Mouse (Mus musculus): Measurements from ENCODE around the gene Pex11g. TPM values are rescaled to one million over a fixed set of nuclear protein-coding genes. Genes with fewer than 3 reads are reported as not detected.
A peak's percentile ranks its signal among the peaks of the same experiment; 100 is the strongest.

The Pex11g gene
- polyA plus RNA-seq (2016; fragmentation: Nextera tagmentation; extraction: Ambion mirVana): 3.7 and 4.4 TPM in 2 replicates

GRCm38 (mm10) chr8:3467006-3467885 lies at the start of gene Pex11g:
Pex11g (minus strand) TSS chr8:3467680.
- ATAC-seq (ENCODE audit: low FRiP score): peak; percentile 93
- 8% methylated on average over 32 of the region's 32 CpGs for WGBS

GRCm38 (mm10) chr8:3517117-3517495 lies 49.6 kb upstream of the Pex11g start:
- Histone ChIP-seq H3K36me3 (replicated peaks) (peaks cover 24% of the 10 kb centered on the region), H3K9ac (peak overlapping the region; percentile 42; the same call in 1 of the 2 replicates), H3K27ac (no peak overlapping the region), H3K4me1 (peaks cover 6% of the 10 kb centered on the region), H3K4me3 (replicated peaks) (peak overlapping the region; percentile 50), H3K27me3 (no peaks in the 10 kb centered on the region), H3K9me3 (no peaks in the 10 kb centered on the region), H3K4me2 (peak overlapping the region; percentile 96)
- WGBS: 7% methylated on average over 15 of the region's 16 CpGs
- ATAC-seq (ENCODE audit: low FRiP score): no peak

More at GRCm38 (mm10) chr8:3467006-3467885, at the start of gene Pex11g:
- Histone ChIP-seq H3K27ac (peak within 1 kb of the TSS; percentile 78), H3K4me3 (replicated peaks) (peak within 1 kb of the TSS; percentile 43), H3K9me3 (no peaks in the 10 kb centered on the region), H3K36me3 (replicated peaks) (no peaks in the 10 kb centered on the region), H3K27me3 (no peaks in the 10 kb centered on the region), H3K4me1 (peaks cover 10% of the 10 kb centered on the region; the same call in 1 of the 2 replicates), H3K9ac (peak within 1 kb of the TSS; percentile 70), H3K4me2 (peak within 1 kb of the TSS; percentile 62)

GRCm38 (mm10) chr8:3516450-3517116 lies 49.1 kb upstream of the Pex11g start:
- Histone ChIP-seq H3K4me3 (replicated peaks) (peak overlapping the region; percentile 50), H3K27ac (peak overlapping the region; percentile 57), H3K27me3 (no peaks in the 10 kb centered on the region), H3K4me1 (peaks cover 6% of the 10 kb centered on the region), H3K9me3 (no peaks in the 10 kb centered on the region), H3K36me3 (replicated peaks) (peaks cover 28% of the 10 kb centered on the region), H3K9ac (peak overlapping the region; percentile 59), H3K4me2 (peak overlapping the region; percentile 96)
- 2% methylated on average over 36 of the region's 36 CpGs for WGBS
- peak; percentile 90 for ATAC-seq (ENCODE audit: low FRiP score)

GRCm38 (mm10) chr8:3515771-3516417 lies 48.4 kb upstream of the Pex11g start:
- H3K9me3 ChIP-seq: no peaks in the 10 kb centered on the region
- H3K27ac ChIP-seq: peak overlapping the region; percentile 57
- ATAC-seq (ENCODE audit: low FRiP score): peak; percentile 40
- peak overlapping the region; percentile 59 for H3K9ac ChIP-seq
- no peaks in the 10 kb centered on the region for H3K27me3 ChIP-seq
- WGBS: under 1% methylated on average over 25 of the region's 25 CpGs
- H3K4me2 ChIP-seq: peak overlapping the region; percentile 96
- peaks cover 6% of the 10 kb centered on the region for H3K4me1 ChIP-seq
- peaks cover 27% of the 10 kb centered on the region for H3K36me3 ChIP-seq (replicated peaks)
- H3K4me3 ChIP-seq (replicated peaks): peak overlapping the region; percentile 50

GRCm38 (mm10) chr8:3515260-3515671 lies 47.8 kb upstream of the Pex11g start, which contains the start of gene Pnpla6:
Pnpla6 (plus strand) TSS chr8:3515384.
- H3K36me3 ChIP-seq (replicated peaks): peaks cover 33% of the 10 kb centered on the region
- H3K4me3 ChIP-seq (replicated peaks): peak within 1 kb of the TSS; percentile 50
- WGBS: under 1% methylated on average over 25 of the region's 25 CpGs
- peak within 1 kb of the TSS; percentile 57 for H3K27ac ChIP-seq
- peak within 1 kb of the TSS; percentile 96 for H3K4me2 ChIP-seq
- H3K4me1 ChIP-seq: peaks cover 6% of the 10 kb centered on the region
- H3K9ac ChIP-seq: peak within 1 kb of the TSS; percentile 59
- no peaks in the 10 kb centered on the region for H3K9me3 ChIP-seq
- H3K27me3 ChIP-seq: no peaks in the 10 kb centered on the region
- ATAC-seq (ENCODE audit: low FRiP score): peak; percentile 80

GRCm38 (mm10) chr8:3514681-3515247 lies 47.3 kb upstream of the Pex11g start:
- no peaks in the 10 kb centered on the region for H3K9me3 ChIP-seq
- H3K4me1 ChIP-seq: peaks cover 6% of the 10 kb centered on the region
- WGBS: 39% methylated on average over 13 of the region's 13 CpGs
- no peak for ATAC-seq (ENCODE audit: low FRiP score)
- no peaks in the 10 kb centered on the region for H3K27me3 ChIP-seq
- peak overlapping the region; percentile 50 for H3K4me3 ChIP-seq (replicated peaks)
- peak overlapping the region; percentile 57; the same call in 1 of the 2 replicates for H3K27ac ChIP-seq
- peak overlapping the region; percentile 96 for H3K4me2 ChIP-seq
- H3K9ac ChIP-seq: peak overlapping the region; percentile 59; the same call in 1 of the 2 replicates
- peaks cover 38% of the 10 kb centered on the region for H3K36me3 ChIP-seq (replicated peaks)

GRCm38 (mm10) chr8:3507979-3508754 lies 40.7 kb upstream of the Pex11g start:
- peaks cover 74% of the 10 kb centered on the region for H3K36me3 ChIP-seq (replicated peaks)
- no peak overlapping the region for H3K4me2 ChIP-seq
- H3K4me3 ChIP-seq (replicated peaks): no peak overlapping the region
- H3K9ac ChIP-seq: no peak overlapping the region
- H3K27ac ChIP-seq: no peak overlapping the region
- H3K9me3 ChIP-seq: no peaks in the 10 kb centered on the region
- 86% methylated on average over 6 of the region's 6 CpGs for WGBS
- H3K4me1 ChIP-seq: no peaks in the 10 kb centered on the region
- no peak for ATAC-seq (ENCODE audit: low FRiP score)
- H3K27me3 ChIP-seq: no peaks in the 10 kb centered on the region

GRCm38 (mm10) chr8:3502217-3502616 lies 34.7 kb upstream of the Pex11g start:
- Histone ChIP-seq H3K4me2 (no peak overlapping the region), H3K36me3 (replicated peaks) (peaks cover 27% of the 10 kb centered on the region), H3K4me1 (peaks cover 23% of the 10 kb centered on the region), H3K9me3 (no peaks in the 10 kb centered on the region), H3K27ac (no peak overlapping the region), H3K9ac (no peak overlapping the region), H3K27me3 (no peaks in the 10 kb centered on the region), H3K4me3 (replicated peaks) (no peak overlapping the region)
- 79% methylated on average over 4 of the region's 4 CpGs for WGBS
- ATAC-seq (ENCODE audit: low FRiP score): no peak

GRCm38 (mm10) chr8:3500235-3501090 lies 33.0 kb upstream of the Pex11g start, which contains the start of gene Mcoln1:
Mcoln1 (plus strand) TSS chr8:3500457.
- peaks cover 11% of the 10 kb centered on the region; the same call in 1 of the 2 replicates for H3K9me3 ChIP-seq
- peaks cover 28% of the 10 kb centered on the region for H3K4me1 ChIP-seq
- peak within 1 kb of the TSS; percentile 86 for H3K27ac ChIP-seq
- peak within 1 kb of the TSS; percentile 80 for H3K9ac ChIP-seq
- H3K4me3 ChIP-seq (replicated peaks): peak within 1 kb of the TSS; percentile 81
- WGBS: under 1% methylated on average over 70 of the region's 70 CpGs
- H3K36me3 ChIP-seq (replicated peaks): peaks cover 28% of the 10 kb centered on the region
- peak; percentile 92 for ATAC-seq (ENCODE audit: low FRiP score)
- H3K27me3 ChIP-seq: no peaks in the 10 kb centered on the region
- H3K4me2 ChIP-seq: peak within 1 kb of the TSS; percentile 78

GRCm38 (mm10) chr8:3499751-3500150 lies 32.3 kb upstream of the Pex11g start:
- H3K27ac ChIP-seq: peak overlapping the region; percentile 86
- peaks cover 28% of the 10 kb centered on the region for H3K4me1 ChIP-seq
- H3K9ac ChIP-seq: peak overlapping the region; percentile 67
- no peaks in the 10 kb centered on the region for H3K27me3 ChIP-seq
- peaks cover 11% of the 10 kb centered on the region; the same call in 1 of the 2 replicates for H3K9me3 ChIP-seq
- peak overlapping the region; percentile 78 for H3K4me2 ChIP-seq
- peaks cover 35% of the 10 kb centered on the region for H3K36me3 ChIP-seq (replicated peaks)
- WGBS: 7% methylated on average over 8 of the region's 8 CpGs
- peak; percentile 21 for ATAC-seq (ENCODE audit: low FRiP score)
- H3K4me3 ChIP-seq (replicated peaks): peak overlapping the region; percentile 81

Measured in forebrain, embryonic 12.5 days (tissue).